Mouse (Mus musculus) spleen, adult 2 months (tissue): ENCODE data around the gene Arhgap45.

ENCODE experiments used
- CTCF ChIP-seq: fragments of 200-500 bp; IDR thresholded peaks from 2 replicates; pipeline ENCODE4 v1.5.1; 2011; ENCODE audit warnings: mild to moderate bottlenecking, inconsistent platforms; ENCODE audit not compliant: insufficient read depth, insufficient read length, insufficient replicate concordance; ENCODE audit errors: extremely low read depth
- POLR2A ChIP-seq: fragments of 200-500 bp; IDR thresholded peaks from 2 replicates; pipeline ENCODE4 v1.6.1; 2011; ENCODE audit warnings: low read depth, low read length, inconsistent platforms

- TF ChIP-seq POLR2A = no peak
- TF ChIP-seq CTCF = no peak
Measured at GRCm38 (mm10) chr10:79972831-79973230, 43.6 kb upstream of the Arhgap45 start.
